Mouse (Mus musculus): Measurements from ENCODE around the gene Plekha7.

Plekha7 gene

GRCm38 (mm10) chr7:116307871-116308631, at the start of gene Plekha7:
Gene Plekha7, minus strand, starts transcription at chr7:116308376.
- DNase-seq (ENCODE audit: low spot score in 2 of 2), result no peak

GRCm38 (mm10) chr7:116336226-116336625, 28.1 kb upstream of the Plekha7 start:
- DNase-seq (ENCODE audit: low spot score in 2 of 2), result peak; percentile 54 to 65

GRCm38 (mm10) chr7:116335133-116335532, 27.0 kb upstream of the Plekha7 start:
- DNase-seq (ENCODE audit: low spot score in 2 of 2), result no peak

- DNase-seq (ENCODE audit: low spot score in 2 of 2), result no peak
These were observed 26.5 kb upstream of the Plekha7 start for GRCm38 (mm10) chr7:116334669-116335038.

- peak; percentile 98 to 100 for DNase-seq (ENCODE audit: low spot score in 2 of 2)
These were observed 25.8 kb upstream of the Plekha7 start, which contains the start of gene Rps13 for GRCm38 (mm10) chr7:116333713-116334668. Gene Rps13, minus strand, starts transcription at chr7:116334195.

- peak; percentile 41 to 47 for DNase-seq (ENCODE audit: low spot score in 2 of 2)
These were observed 23.1 kb upstream of the Plekha7 start for GRCm38 (mm10) chr7:116331246-116331645.

GRCm38 (mm10) chr7:116329858-116330257, 21.7 kb upstream of the Plekha7 start:
- DNase-seq (ENCODE audit: low spot score in 2 of 2), result no peak

- DNase-seq (ENCODE audit: low spot score in 2 of 2), result no peak
These were observed 20.6 kb upstream of the Plekha7 start for GRCm38 (mm10) chr7:116328777-116329176.

GRCm38 (mm10) chr7:116327901-116328300, 19.7 kb upstream of the Plekha7 start:
- no peak for DNase-seq (ENCODE audit: low spot score in 2 of 2)

- peak; percentile 66 to 71 for DNase-seq (ENCODE audit: low spot score in 2 of 2)
These were observed 15.3 kb upstream of the Plekha7 start for GRCm38 (mm10) chr7:116323331-116323964.

- no peak for DNase-seq (ENCODE audit: low spot score in 2 of 2)
These were observed 1.3 kb upstream of the Plekha7 start for GRCm38 (mm10) chr7:116309456-116309855.

GRCm38 (mm10) chr7:116308632-116308991, 436 bp upstream of the Plekha7 start:
- no peak for DNase-seq (ENCODE audit: low spot score in 2 of 2)

- peak; percentile 22 to 42 for DNase-seq (ENCODE audit: low spot score in 2 of 2)
These were observed 891 bp downstream of the Plekha7 start for GRCm38 (mm10) chr7:116307099-116307870.

- no peak for DNase-seq (ENCODE audit: low spot score in 2 of 2)
These were observed 1.6 kb downstream of the Plekha7 start for GRCm38 (mm10) chr7:116306601-116307000.

GRCm38 (mm10) chr7:116301661-116302311, 6.4 kb downstream of the Plekha7 start:
- no peak for DNase-seq (ENCODE audit: low spot score in 2 of 2)

GRCm38 (mm10) chr7:116301144-116301543, 7.0 kb downstream of the Plekha7 start:
- no peak for DNase-seq (ENCODE audit: low spot score in 2 of 2)

GRCm38 (mm10) chr7:116298851-116299250, 9.3 kb downstream of the Plekha7 start:
- DNase-seq (ENCODE audit: low spot score in 2 of 2), result no peak

GRCm38 (mm10) chr7:116298389-116298788, 9.8 kb downstream of the Plekha7 start:
- no peak for DNase-seq (ENCODE audit: low spot score in 2 of 2)

GRCm38 (mm10) chr7:116294961-116295360, 13.2 kb downstream of the Plekha7 start:
- DNase-seq (ENCODE audit: low spot score in 2 of 2), result no peak

GRCm38 (mm10) chr7:116292377-116292776, 15.8 kb downstream of the Plekha7 start:
- DNase-seq (ENCODE audit: low spot score in 2 of 2), result no peak

- DNase-seq (ENCODE audit: low spot score in 2 of 2), result no peak
These were observed 17.6 kb downstream of the Plekha7 start for GRCm38 (mm10) chr7:116290559-116290958.
